Mouse (Mus musculus) liver, adult 2 months (tissue): Measurements from ENCODE around the gene Sgcd. TPM values are rescaled to one million over a fixed set of nuclear protein-coding genes. Genes with fewer than 3 reads are reported as not detected.

Experiments used
- DNase-seq: peaks from one replicate; pipeline ENCODE4 v3.0.0-alpha.2; 2011; ENCODE audit warnings: low read depth, low spot score; ENCODE audit errors: extremely low read depth
- H3K27ac ChIP-seq: fragments of 200-500 bp; replicated peaks from 2 replicates; pipeline ENCODE4 v1.5.1; 2012; ENCODE audit warnings: low read depth, mild to moderate bottlenecking, control low read depth, inconsistent platforms, low read length; ENCODE audit not compliant: insufficient read depth
- H3K27me3 ChIP-seq: fragments of 200-500 bp; 2 replicates; pipeline ENCODE4 v1.6.1; 2012; ENCODE audit warnings: mild to moderate bottlenecking, moderate library complexity, low read length, inconsistent platforms; ENCODE audit not compliant: control insufficient read depth, insufficient read depth
- H3K36me3 ChIP-seq: fragments of 200-500 bp; 2 replicates; pipeline ENCODE4 v1.6.1; 2012; ENCODE audit warnings: low read length, inconsistent platforms; ENCODE audit not compliant: control insufficient read depth, insufficient read depth
- H3K4me1 ChIP-seq: fragments of 200-500 bp; 2 replicates; pipeline ENCODE4 v1.6.1; 2011; ENCODE audit warnings: low read length; ENCODE audit not compliant: control insufficient read depth, insufficient read depth
- H3K4me3 ChIP-seq: fragments of 200-500 bp; 2 replicates; pipeline ENCODE4 v1.5.1; 2011; ENCODE audit warnings: low read depth, mild to moderate bottlenecking, control low read depth, low read length, moderate library complexity; ENCODE audit not compliant: insufficient read depth
- H3K79me2 ChIP-seq: fragments of 200-500 bp; 2 replicates; pipeline ENCODE4 v1.6.1; 2012; ENCODE audit warnings: inconsistent platforms, mild to moderate bottlenecking, low read length, moderate library complexity; ENCODE audit not compliant: control insufficient read depth, insufficient read depth
- H3K9ac ChIP-seq: fragments of 200-500 bp; 2 replicates; pipeline ENCODE4 v1.6.1; 2012; ENCODE audit warnings: low read depth, mild to moderate bottlenecking, control low read depth, inconsistent platforms, low read length
- CTCF ChIP-seq: fragments of 200-500 bp; IDR thresholded peaks from 2 replicates; pipeline ENCODE4 v1.5.1; 2011; ENCODE audit warnings: low read depth, low read length, control low read depth
- POLR2A ChIP-seq: fragments of 200-500 bp; IDR thresholded peaks from 2 replicates; pipeline ENCODE4 v1.6.1; 2011; ENCODE audit warnings: low read length, control low read depth; ENCODE audit not compliant: insufficient read depth; ENCODE audit errors: extremely low read depth
- WGBS: fragments of 180-500 bp; shearing (Covaris S2); methylation state at CpG from one replicate; pipeline ENCODE4 v1.1.7; 2018; 5-methylcytosine and 5-hydroxymethylcytosine counted together
- polyA plus RNA-seq: library from polyadenylated mRNA; depleted of rRNA; stranded (reverse); fragments of >200 nt; gene quantifications from 2 replicates; pipeline ENCODE4 v1.2.3, GENCODE M21; 2012
- total RNA-seq: library from RNA; depleted of rRNA; stranded (reverse); fragments of >200 nt; gene quantifications from 2 replicates; pipeline ENCODE4 v1.2.3, GENCODE M21; 2014

The Sgcd gene
- total and polyA plus RNA-seq, 2 experiments = 0.37 TPM; not detected in 1

DNA sequence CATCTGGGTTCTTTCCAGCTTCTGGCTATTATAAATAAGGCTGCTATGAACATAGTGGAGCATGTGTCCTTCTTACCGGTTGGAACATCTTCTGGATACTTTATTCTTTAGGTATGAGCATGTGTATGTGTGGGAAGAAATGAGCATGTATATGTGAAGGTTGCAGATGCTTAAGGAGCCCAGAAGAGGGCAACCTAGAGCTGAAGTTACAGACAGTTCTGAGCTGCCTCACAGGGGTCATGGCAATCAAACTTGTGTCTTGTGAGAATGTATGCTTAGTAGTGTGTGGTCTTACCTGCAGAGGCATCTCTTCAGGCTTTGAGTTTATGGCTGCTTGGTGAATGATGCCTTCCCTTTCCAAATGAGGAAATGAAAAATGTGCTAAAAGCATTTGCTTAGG is 1084.5 kb downstream of the Sgcd start:
- peak; percentile 1 for DNase-seq
- no peak overlapping the region for H3K4me3 ChIP-seq
- H3K27ac ChIP-seq = no peak overlapping the region
- H3K79me2 ChIP-seq = no peaks in the 10 kb centered on the region
- 78% methylated on average over 1 of the region's 1 CpGs for WGBS
- H3K9ac ChIP-seq = no peak overlapping the region
- H3K27me3 ChIP-seq = no peaks in the 10 kb centered on the region
- H3K36me3 ChIP-seq = no peaks in the 10 kb centered on the region
- TF ChIP-seq CTCF (no peak), POLR2A (no peak)
- no peaks in the 10 kb centered on the region for H3K4me1 ChIP-seq

DNA sequence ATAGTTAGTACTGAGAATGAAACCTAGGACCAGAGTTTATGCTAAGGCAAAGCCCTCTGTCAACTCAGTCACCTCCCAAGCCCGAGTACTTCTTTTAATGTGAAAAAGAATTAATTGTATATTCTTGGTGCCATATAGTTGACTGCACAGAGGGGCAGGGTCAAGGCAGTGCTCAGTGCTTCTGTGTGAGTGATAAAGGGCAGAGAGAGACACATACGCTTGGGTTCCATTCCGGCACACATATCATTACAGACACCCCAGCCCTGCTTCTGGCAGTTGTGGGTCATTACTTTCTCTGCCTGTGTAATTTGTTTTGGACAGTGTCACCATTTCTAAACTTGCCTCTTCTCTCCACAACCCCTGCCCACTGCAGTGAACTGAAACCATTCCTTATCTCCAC is 1099.7 kb downstream of the Sgcd start:
- H3K36me3 ChIP-seq = no peaks in the 10 kb centered on the region
- no peaks in the 10 kb centered on the region for H3K27me3 ChIP-seq
- H3K9ac ChIP-seq = no peak overlapping the region
- WGBS = 83% methylated on average over 3 of the region's 3 CpGs
- H3K4me3 ChIP-seq = no peak overlapping the region
- H3K27ac ChIP-seq = no peak overlapping the region
- TF ChIP-seq POLR2A = no peak
- H3K4me1 ChIP-seq = no peaks in the 10 kb centered on the region
- no peak for DNase-seq
- no peaks in the 10 kb centered on the region for H3K79me2 ChIP-seq

DNA sequence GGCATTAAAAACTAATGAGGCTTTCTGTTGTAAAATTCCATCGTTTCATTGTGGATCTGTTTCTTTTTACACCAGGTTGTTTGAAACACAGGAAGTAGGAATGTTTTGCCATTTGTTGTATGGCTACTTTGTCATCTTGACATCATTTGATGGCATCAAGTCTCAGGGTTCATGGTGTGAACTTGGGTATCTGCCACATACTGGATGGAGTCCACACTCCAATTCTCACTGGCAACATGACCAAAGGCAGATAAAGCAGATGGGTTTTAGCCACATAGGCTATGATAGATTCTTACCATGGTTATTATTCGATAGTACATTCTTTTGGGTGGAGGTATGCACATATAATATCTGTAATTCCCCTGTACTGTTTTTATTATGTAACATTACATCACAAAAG is 1106.3 kb downstream of the Sgcd start:
- no peak overlapping the region for H3K27ac ChIP-seq
- TF ChIP-seq CTCF = no peak
- H3K79me2 ChIP-seq = no peaks in the 10 kb centered on the region
- no peaks in the 10 kb centered on the region for H3K27me3 ChIP-seq
- 75% methylated on average over 2 of the region's 2 CpGs for WGBS
- no peak overlapping the region for H3K9ac ChIP-seq
- no peaks in the 10 kb centered on the region for H3K4me1 ChIP-seq
- no peaks in the 10 kb centered on the region for H3K36me3 ChIP-seq
- no peak for DNase-seq
- no peak overlapping the region for H3K4me3 ChIP-seq

GRCm38 (mm10) chr11:46875774-46876173 is 1113.0 kb downstream of the Sgcd start:
- H3K79me2 ChIP-seq = no peaks in the 10 kb centered on the region
- H3K27ac ChIP-seq = no peak overlapping the region
- no peaks in the 10 kb centered on the region for H3K4me1 ChIP-seq
- no peak overlapping the region for H3K4me3 ChIP-seq
- TF ChIP-seq POLR2A (no peak), CTCF (no peak)
- H3K36me3 ChIP-seq = no peaks in the 10 kb centered on the region
- H3K27me3 ChIP-seq = no peaks in the 10 kb centered on the region; the same call in 1 of the 2 replicates
- WGBS = 58% methylated on average over 1 of the region's 1 CpGs
- peak; percentile 1 for DNase-seq
- H3K9ac ChIP-seq = no peak overlapping the region

DNA sequence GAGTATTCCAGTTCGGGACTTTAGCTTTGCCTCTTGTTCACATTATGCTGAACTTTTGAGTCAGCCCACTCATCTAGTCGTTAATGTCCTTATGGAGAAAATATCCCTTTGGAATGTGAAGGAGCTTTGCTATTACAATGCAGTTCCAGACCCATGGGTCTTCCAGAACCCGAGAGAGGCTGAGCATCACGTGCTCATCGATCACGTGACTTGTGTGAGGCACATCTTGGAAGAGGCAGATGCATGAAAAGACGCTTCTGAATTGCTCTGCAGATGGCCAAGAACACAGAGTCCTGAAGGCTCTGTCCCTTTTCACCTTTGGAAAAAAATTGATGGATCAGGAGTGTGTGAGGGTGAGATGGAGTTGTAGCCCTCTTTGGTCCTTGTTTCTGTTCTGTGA is 1120.2 kb downstream of the Sgcd start:
- no peak for DNase-seq
- no peaks in the 10 kb centered on the region for H3K27me3 ChIP-seq
- no peaks in the 10 kb centered on the region for H3K36me3 ChIP-seq
- H3K4me3 ChIP-seq = no peak overlapping the region
- TF ChIP-seq CTCF (no peak), POLR2A (no peak)
- H3K27ac ChIP-seq = no peak overlapping the region
- WGBS = 81% methylated on average over 7 of the region's 7 CpGs
- no peaks in the 10 kb centered on the region for H3K4me1 ChIP-seq
- H3K79me2 ChIP-seq = no peaks in the 10 kb centered on the region
- no peak overlapping the region for H3K9ac ChIP-seq

- no peak for TF ChIP-seq POLR2A
- peak; percentile 23; the same call in 1 of the 2 replicates for TF ChIP-seq CTCF
- no peak for DNase-seq
These were observed 1124.0 kb downstream of the Sgcd start for GRCm38 (mm10) chr11:46864809-46865208.

More at GRCm38 (mm10) chr11:46864809-46865208, 1124.0 kb downstream of the Sgcd start:
- H3K4me1 ChIP-seq = no peaks in the 10 kb centered on the region
- H3K27ac ChIP-seq = no peak overlapping the region
- H3K36me3 ChIP-seq = no peaks in the 10 kb centered on the region
- 59% methylated on average over 1 of the region's 1 CpGs for WGBS
- no peak overlapping the region for H3K9ac ChIP-seq
- H3K79me2 ChIP-seq = no peaks in the 10 kb centered on the region
- H3K4me3 ChIP-seq = no peak overlapping the region
- H3K27me3 ChIP-seq = no peaks in the 10 kb centered on the region
